21 mouse cellular contexts compared by ENCODE assay signal in genomic region chr1:52121052-52121451, GRCm38 (mm10). TPM values are rescaled to one million over a fixed set of nuclear protein-coding genes. Genes with fewer than 3 reads are reported as not detected.
DNase-seq lines count a peak whose midpoint lies in the region; ATAC-seq and TF ChIP-seq lines count a peak whose summit lies in the region.
"Had no signal": no experiment of that assay in that cellular context is flagged by ENCODE, and none has a peak within 500 bp of the region (broad histone marks: within the 10 kb centered on the region; RNA-seq: fewer than 3 reads in every experiment).

No protein-coding gene starts in this region.

- TF ChIP-seq EP300 in heart, postnatal 0 days (IDR thresholded peaks at IDR 0.05; ENCODE audit: low read depth) = no peak
- TF ChIP-seq EP300 in stomach, postnatal 0 days (optimal IDR thresholded peaks at IDR 0.05) = no peak

- ATAC-seq in heart, postnatal 0 days (ENCODE audit: insufficient read depth, low read depth) = no peak
- ATAC-seq in liver, embryonic 15.5 days (ENCODE audit: insufficient read depth) = no peak
- ATAC-seq in stomach, postnatal 0 days (ENCODE audit: low FRiP score, low TSS enrichment) = no peak
- ATAC-seq: activated CD4-positive, CD25-positive, alpha-beta regulatory T cell, adult 4 months; forebrain, embryonic 13.5 days; intestine, embryonic 16.5 days had no signal

- whole genome bisulfite sequencing in heart, postnatal 0 days = 91% methylated on average over 3 of the region's 3 CpGs
- WGBS in liver, embryonic 15.5 days (ENCODE audit: insufficient replicate concordance) = 70% methylated on average over 3 of the region's 3 CpGs
- 82% methylated on average over 3 of the region's 3 CpGs for WGBS in stomach, postnatal 0 days

- peaks cover 37% of the 10 kb centered on the region for H3K36me3 ChIP-seq in heart, postnatal 0 days (replicated peaks; ENCODE audit: control insufficient read depth, insufficient read depth, low read length)
- H3K36me3 ChIP-seq in liver, embryonic 15.5 days (replicated peaks) = peaks cover 31% of the 10 kb centered on the region
- 0 out of 2 replicates have a peak, but pooled peaks cover 4% of the 10 kb centered on the region for H3K36me3 ChIP-seq in stomach, postnatal 0 days (ENCODE audit: control insufficient read depth, insufficient read depth, low read length)
- H3K36me3 ChIP-seq: hindbrain, embryonic 13.5 days had no signal

- no peak overlapping the region for H3K27ac ChIP-seq in heart, postnatal 0 days (ENCODE audit: low read depth)
- H3K27ac ChIP-seq in liver, embryonic 15.5 days (replicated peaks) = no peak overlapping the region
- H3K27ac ChIP-seq in brown adipose tissue, adult 24 weeks (replicated peaks; ENCODE audit: low read depth, low read length) = no peak overlapping the region
- H3K27ac ChIP-seq in stomach, postnatal 0 days (replicated peaks) = no peak overlapping the region
- H3K27ac ChIP-seq: forebrain, embryonic 13.5 days; heart, embryonic 10.5 days; hindbrain, embryonic 13.5 days; kidney, embryonic 15.5 days; left cerebral cortex, adult 2 months; limb, embryonic 15.5 days; lung, embryonic 15.5 days; midbrain, embryonic 12.5 days had no signal

- H3K4me1 ChIP-seq in heart, postnatal 0 days (ENCODE audit: control insufficient read depth, insufficient read depth) = 0 out of 2 replicates have a peak, but pooled peaks cover 9% of the 10 kb centered on the region
- H3K4me1 ChIP-seq in liver, embryonic 15.5 days (replicated peaks) = peaks cover 20% of the 10 kb centered on the region
- H3K4me1 ChIP-seq in brown adipose tissue, adult 24 weeks (ENCODE audit: control insufficient read depth, insufficient read depth, insufficient read length, low read length) = peaks cover 12% of the 10 kb centered on the region; the same call in 1 of the 2 replicates
- no peaks in the 10 kb centered on the region for H3K4me1 ChIP-seq in stomach, postnatal 0 days (replicated peaks; ENCODE audit: control insufficient read depth, insufficient read depth)
- H3K4me1 ChIP-seq: heart, embryonic 10.5 days had no signal

- H3K9me3 ChIP-seq in heart, postnatal 0 days (replicated peaks; ENCODE audit: control insufficient read depth, low read length) = no peaks in the 10 kb centered on the region
- H3K9me3 ChIP-seq in liver, embryonic 15.5 days (replicated peaks) = no peaks in the 10 kb centered on the region
- H3K9me3 ChIP-seq in stomach, postnatal 0 days (ENCODE audit: control insufficient read depth, low read length) = no peaks in the 10 kb centered on the region
- H3K9me3 ChIP-seq: forebrain, embryonic 13.5 days; heart, embryonic 10.5 days; hindbrain, embryonic 13.5 days; kidney, embryonic 15.5 days; limb, embryonic 15.5 days; lung, embryonic 15.5 days; midbrain, embryonic 12.5 days had no signal

- no peak for DNase-seq in heart, postnatal 0 days (ENCODE audit: low spot score)
- DNase-seq in heart, postnatal 4 days = no peak
- DNase-seq in liver = no peak
- DNase-seq in stomach, postnatal 0 days (ENCODE audit: low spot score) = no peak
- DNase-seq in spleen, postnatal 14 days (ENCODE audit: low spot score in 2 of 2) = no peak
- DNase-seq: adrenal gland, postnatal 10 days; cerebellum, adult 9-10 months; gastrocnemius, postnatal 36 days; left cerebral cortex, postnatal 4 days had no signal

- peak overlapping the region; percentile 98 for H3K4me3 ChIP-seq in heart, postnatal 0 days (ENCODE audit: low read depth, low read length)
- H3K4me3 ChIP-seq in liver, embryonic 15.5 days (replicated peaks) = no peak overlapping the region
- peak overlapping the region; percentile 7; the same call in 1 of the 2 replicates for H3K4me3 ChIP-seq in brown adipose tissue, adult 24 weeks (ENCODE audit: insufficient read depth, low read depth, low read length)
- H3K4me3 ChIP-seq in stomach, postnatal 0 days (ENCODE audit: low read depth, low read length) = no peak overlapping the region
- H3K4me3 ChIP-seq: midbrain, embryonic 12.5 days had no signal

- H3K4me2 ChIP-seq in heart, postnatal 0 days (ENCODE audit: low read depth, low read length) = peak overlapping the region; percentile 68
- H3K4me2 ChIP-seq in liver, embryonic 15.5 days = 0 out of 2 replicates have a peak overlapping the region, but pooled peaks have one; percentile 77
- peak overlapping the region; percentile 77; the same call in 1 of the 2 replicates for H3K4me2 ChIP-seq in stomach, postnatal 0 days (replicated peaks; ENCODE audit: low read depth)

- no peak for TF ChIP-seq CTCF in heart, postnatal 0 days (IDR thresholded peaks at IDR 0.05; ENCODE audit: low read depth)
- no peak for TF ChIP-seq CTCF in stomach, postnatal 0 days (IDR thresholded peaks at IDR 0.05; ENCODE audit: low read depth)

- no peaks in the 10 kb centered on the region for H3K27me3 ChIP-seq in heart, postnatal 0 days (ENCODE audit: control insufficient read depth, insufficient read depth, low read length)
- no peaks in the 10 kb centered on the region for H3K27me3 ChIP-seq in liver, embryonic 15.5 days
- no peaks in the 10 kb centered on the region for H3K27me3 ChIP-seq in stomach, postnatal 0 days (ENCODE audit: control insufficient read depth, insufficient read depth, low read length)
- H3K27me3 ChIP-seq: forebrain, embryonic 13.5 days; kidney, embryonic 15.5 days; limb, embryonic 15.5 days; lung, embryonic 15.5 days had no signal

- no peak overlapping the region for H3K9ac ChIP-seq in heart, postnatal 0 days (replicated peaks; ENCODE audit: low read depth, low read length)
- no peak overlapping the region for H3K9ac ChIP-seq in liver, embryonic 15.5 days
- H3K9ac ChIP-seq in stomach, postnatal 0 days (ENCODE audit: low read length) = no peak overlapping the region
- H3K9ac ChIP-seq: forebrain, embryonic 13.5 days; limb, embryonic 15.5 days; midbrain, embryonic 12.5 days had no signal

RNA-seq across cellular contexts. Expression of gene Stat1, which starts 1.8 kb away (rescaled TPM):
- total RNA-seq in heart, postnatal 0 days (2014; rRNA removed; ENCODE audit: low replicate concordance) = 55.1 and 70.0 TPM in 2 replicates
- polyA plus RNA-seq in heart, postnatal 0 days (2015; fragmentation: Nextera tagmentation; extraction: Ambion mirVana) = 22.3 and 23.0 TPM in 2 replicates
- total RNA-seq in heart, postnatal 4 days (2021) = 10 to 100 TPM; 21.1 to 22.6 TPM
- 24.0 and 26.0 TPM in 2 replicates for polyA plus RNA-seq in liver, embryonic 15.5 days (2015; fragmentation: Nextera tagmentation; extraction: Ambion mirVana)
- 46.2 and 49.0 TPM in 2 replicates for polyA plus RNA-seq in brown adipose tissue, adult 24 weeks (2012; ENCODE audit: insufficient read depth, insufficient read length, missing spikeins)
- polyA plus RNA-seq in stomach, postnatal 0 days (2015; fragmentation: Nextera tagmentation; extraction: Ambion mirVana) = 22.2 and 24.0 TPM in 2 replicates

Comparison
In these comparisons a context has a peak if more than half of its experiments do, and no peak if none do; other contexts are left out.
1. H3K4me3 ChIP-seq: peak in heart, postnatal 0 days (single experiment) and brown adipose tissue, adult 24 weeks (single experiment); none in liver, embryonic 15.5 days (single experiment) and stomach, postnatal 0 days (single experiment).
2. Peak in every context shown above with its lines, with median percentiles within 50 percentile points of each other: H3K4me2 ChIP-seq.